Mouse (Mus musculus) forebrain, embryonic 15.5 days (tissue): ENCODE results near the gene Ttc17. TPM values are rescaled to one million over a fixed set of nuclear protein-coding genes. Genes with fewer than 3 reads are reported as not detected.

Experiments
- ATAC-seq: fragments of 200-750 bp; cut with Nextera tagmentation; replicated peaks from 2 replicates; pipeline ENCODE4 v1.8.0; 2017; ENCODE audit warnings: mild to moderate bottlenecking, moderate TSS enrichment, moderate library complexity
- H3K27ac ChIP-seq: fragments of 300-500 bp; sonication (generic); replicated peaks from 2 replicates; pipeline ENCODE4 v1.5.1; 2015; ENCODE audit warnings: mild to moderate bottlenecking, inconsistent platforms
- H3K27me3 ChIP-seq: fragments of 300-500 bp; sonication (generic); 2 replicates; pipeline ENCODE4 v1.6.1; 2015; ENCODE audit warnings: inconsistent platforms
- H3K36me3 ChIP-seq: fragments of 300-500 bp; sonication (generic); 2 replicates; pipeline ENCODE4 v1.6.1; 2015; ENCODE audit warnings: mild to moderate bottlenecking, inconsistent platforms
- H3K4me1 ChIP-seq: fragments of 300-500 bp; sonication (generic); 2 replicates; pipeline ENCODE4 v1.6.1; 2015; ENCODE audit warnings: inconsistent platforms
- H3K4me2 ChIP-seq: fragments of 300-500 bp; sonication (generic); replicated peaks from 2 replicates; pipeline ENCODE4 v1.6.1; 2015; ENCODE audit warnings: mild to moderate bottlenecking, inconsistent platforms
- H3K4me3 ChIP-seq: fragments of 300-500 bp; sonication (generic); 2 replicates; pipeline ENCODE4 v1.5.1; 2015; ENCODE audit warnings: mild to moderate bottlenecking, inconsistent platforms
- H3K9ac ChIP-seq: fragments of 300-500 bp; sonication (generic); replicated peaks from 2 replicates; pipeline ENCODE4 v1.6.1; 2015; ENCODE audit warnings: mild to moderate bottlenecking, inconsistent platforms
- H3K9me3 ChIP-seq: fragments of 300-500 bp; sonication (generic); 2 replicates; pipeline ENCODE4 v1.6.1; 2016; ENCODE audit warnings: inconsistent platforms
- WGBS: fragments of 180-500 bp; shearing (Covaris S2); methylation state at CpG from one replicate; pipeline ENCODE4 v1.1.7; 2015; ENCODE audit warnings: mixed read lengths; 5-methylcytosine and 5-hydroxymethylcytosine counted together
- polyA plus RNA-seq: library from polyadenylated mRNA; unstranded; fragments of >200 nt; fragmentation: Nextera tagmentation; extraction: Ambion mirVana; gene quantifications from 2 replicates; pipeline ENCODE4 v1.2.1, GENCODE M21; 2015

The Ttc17 gene
- polyA plus RNA-seq, 1 experiment from 2014 or later = 20.7 TPM

DNA sequence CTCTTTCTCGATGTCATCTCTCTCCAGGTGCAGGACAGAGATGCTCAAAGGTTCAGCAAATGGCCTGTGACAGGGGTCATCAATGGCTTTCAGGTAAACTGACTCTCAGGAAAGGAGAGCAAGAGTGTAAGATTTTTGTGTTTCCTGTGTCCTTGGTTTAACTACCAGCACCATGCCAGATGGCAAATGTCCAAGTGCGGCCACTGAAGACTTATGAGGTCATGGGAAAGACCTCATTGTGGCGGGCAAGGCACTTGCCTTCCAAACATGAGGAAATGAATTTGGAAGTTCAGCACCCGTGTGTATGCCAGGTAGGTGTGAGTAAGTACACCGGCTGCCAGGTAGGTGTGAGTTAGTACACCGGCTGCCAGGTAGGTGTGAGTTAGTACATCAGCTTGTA, 123.0 kb downstream of the Ttc17 start:
- 78% methylated on average over 6 of the region's 6 CpGs for WGBS
- Histone ChIP-seq H3K4me3 (no peak overlapping the region), H3K4me1 (peaks cover 10% of the 10 kb centered on the region; the same call in 1 of the 2 replicates), H3K27ac (no peak overlapping the region), H3K36me3 (no peaks in the 10 kb centered on the region), H3K27me3 (no peaks in the 10 kb centered on the region), H3K9ac (no peak overlapping the region), H3K9me3 (no peaks in the 10 kb centered on the region), H3K4me2 (no peak overlapping the region)
- no peak for ATAC-seq

GRCm38 (mm10) chr2:94279596-94279995, 126.9 kb downstream of the Ttc17 start:
- H3K36me3 ChIP-seq = no peaks in the 10 kb centered on the region

DNA sequence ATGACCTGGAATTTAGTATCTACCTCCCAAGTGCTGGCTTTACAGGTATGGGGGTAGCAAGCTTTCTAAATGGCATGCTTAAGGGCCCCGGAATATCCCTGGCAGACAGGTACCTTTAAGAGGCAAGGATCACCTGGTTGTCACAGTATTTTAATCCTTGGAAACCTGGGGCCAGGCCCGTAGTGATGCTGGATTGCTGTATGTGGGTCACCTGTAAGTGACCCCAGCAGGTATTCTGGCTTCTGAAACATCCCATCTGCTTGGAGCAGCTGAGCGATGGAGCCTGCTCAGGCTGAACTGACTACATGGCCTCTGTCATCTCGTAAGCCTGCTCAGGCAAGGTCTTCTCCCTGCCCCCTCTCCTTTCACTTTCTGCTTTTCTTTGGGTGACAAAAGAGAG, 130.4 kb downstream of the Ttc17 start:
- no peak overlapping the region for H3K27ac ChIP-seq
- no peak overlapping the region for H3K4me2 ChIP-seq
- no peaks in the 10 kb centered on the region for H3K27me3 ChIP-seq
- H3K4me1 ChIP-seq = peaks cover 14% of the 10 kb centered on the region
- H3K36me3 ChIP-seq = no peaks in the 10 kb centered on the region
- no peak overlapping the region for H3K9ac ChIP-seq
- H3K4me3 ChIP-seq = no peak overlapping the region
- 76% methylated on average over 4 of the region's 4 CpGs for WGBS
- no peaks in the 10 kb centered on the region for H3K9me3 ChIP-seq
- ATAC-seq = no peak

More at GRCm38 (mm10) chr2:94279596-94279995, 126.9 kb downstream of the Ttc17 start:
- Histone ChIP-seq H3K9me3 (no peaks in the 10 kb centered on the region), H3K27ac (no peak overlapping the region), H3K4me2 (no peak overlapping the region), H3K27me3 (no peaks in the 10 kb centered on the region), H3K9ac (no peak overlapping the region), H3K4me1 (no peaks in the 10 kb centered on the region), H3K4me3 (no peak overlapping the region)
- ATAC-seq = no peak
- 78% methylated on average over 5 of the region's 5 CpGs for WGBS

- no peak overlapping the region for H3K27ac ChIP-seq
- H3K4me1 ChIP-seq = peaks cover 14% of the 10 kb centered on the region
- no peaks in the 10 kb centered on the region for H3K9me3 ChIP-seq
- H3K4me3 ChIP-seq = no peak overlapping the region
- no peaks in the 10 kb centered on the region for H3K27me3 ChIP-seq
- H3K9ac ChIP-seq = no peak overlapping the region
- 55% methylated on average over 3 of the region's 3 CpGs for WGBS
- ATAC-seq = no peak
- H3K4me2 ChIP-seq = no peak overlapping the region
- no peaks in the 10 kb centered on the region for H3K36me3 ChIP-seq
These were observed 130.8 kb downstream of the Ttc17 start for GRCm38 (mm10) chr2:94275658-94276057.

GRCm38 (mm10) chr2:94273154-94274021, 133.1 kb downstream of the Ttc17 start:
- no peaks in the 10 kb centered on the region for H3K36me3 ChIP-seq
- peak overlapping the region; percentile 55 for H3K27ac ChIP-seq
- H3K4me2 ChIP-seq = peak overlapping the region; percentile 98
- H3K4me1 ChIP-seq = peaks cover 14% of the 10 kb centered on the region
- peak overlapping the region; percentile 79 for H3K9ac ChIP-seq
- H3K9me3 ChIP-seq = no peaks in the 10 kb centered on the region
- H3K27me3 ChIP-seq = no peaks in the 10 kb centered on the region
- peak; percentile 90 for ATAC-seq
- H3K4me3 ChIP-seq = peak overlapping the region; percentile 66
- under 1% methylated on average over 71 of the region's 72 CpGs for WGBS

DNA sequence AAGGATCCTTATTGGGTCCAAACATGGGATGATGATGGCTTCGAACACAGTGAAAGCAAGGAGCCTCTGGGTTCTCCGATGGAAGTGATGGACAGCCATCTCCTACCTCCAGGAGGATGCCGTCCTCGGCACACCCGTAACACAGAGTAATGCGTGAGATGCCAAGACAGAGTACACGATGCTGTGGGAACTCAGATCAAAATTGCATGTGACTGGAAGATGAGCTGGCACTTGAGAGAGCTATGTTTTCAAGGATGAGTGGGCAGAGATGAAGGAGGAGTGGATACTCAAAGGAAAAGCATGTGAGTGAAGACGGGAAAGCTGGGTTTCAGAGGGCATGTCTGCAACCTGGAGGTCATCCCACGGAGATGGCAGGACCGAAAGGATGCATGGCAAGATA, 135.3 kb downstream of the Ttc17 start:
- Histone ChIP-seq H3K4me1 (peaks cover 32% of the 10 kb centered on the region), H3K27me3 (no peaks in the 10 kb centered on the region), H3K9me3 (no peaks in the 10 kb centered on the region), H3K9ac (no peak overlapping the region), H3K4me2 (no peak overlapping the region), H3K27ac (no peak overlapping the region), H3K4me3 (no peak overlapping the region), H3K36me3 (no peaks in the 10 kb centered on the region)
- 93% methylated on average over 10 of the region's 10 CpGs for WGBS
- ATAC-seq = no peak

- H3K27me3 ChIP-seq = no peaks in the 10 kb centered on the region
- ATAC-seq = no peak
- H3K27ac ChIP-seq = no peak overlapping the region
- no peak overlapping the region for H3K4me2 ChIP-seq
- H3K4me1 ChIP-seq = peaks cover 50% of the 10 kb centered on the region
- no peak overlapping the region for H3K9ac ChIP-seq
- H3K9me3 ChIP-seq = no peaks in the 10 kb centered on the region
- no peak overlapping the region for H3K4me3 ChIP-seq
- 85% methylated on average over 8 of the region's 8 CpGs for WGBS
- no peaks in the 10 kb centered on the region for H3K36me3 ChIP-seq
These were observed 137.7 kb downstream of the Ttc17 start for GRCm38 (mm10) chr2:94268835-94269234.

DNA sequence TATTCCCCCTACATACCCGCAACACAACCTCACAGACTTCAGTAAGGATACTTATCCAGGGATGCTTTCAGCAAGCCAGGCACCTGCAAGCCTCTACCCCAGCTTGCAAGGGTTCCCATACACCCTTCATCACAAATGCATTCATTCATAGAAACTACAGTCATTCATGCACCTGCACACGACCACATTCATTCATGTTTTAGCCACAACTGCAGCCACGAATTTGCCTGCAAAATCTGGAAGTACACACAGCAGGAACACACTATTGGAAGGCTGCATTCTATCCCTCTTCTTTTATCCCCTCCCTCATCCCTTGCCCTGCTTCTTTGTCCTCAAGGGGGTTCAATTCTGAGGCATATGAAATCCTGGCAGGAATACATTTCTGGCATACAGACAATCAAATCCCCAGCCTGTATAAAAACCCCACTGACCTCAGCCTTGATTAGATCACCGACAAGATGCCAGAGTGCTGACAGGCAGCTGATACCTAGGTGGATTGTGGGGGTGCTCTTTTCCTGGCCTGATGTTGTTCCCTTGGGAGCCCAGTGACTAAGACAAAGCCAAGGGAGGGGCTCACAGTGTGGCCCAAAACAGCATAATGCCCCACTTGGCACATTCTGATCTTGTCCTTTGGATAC, 139.2 kb downstream of the Ttc17 start:
- Histone ChIP-seq H3K4me2 (no peak overlapping the region), H3K36me3 (no peaks in the 10 kb centered on the region), H3K27me3 (no peaks in the 10 kb centered on the region), H3K27ac (peak overlapping the region; percentile 96), H3K4me1 (peaks cover 56% of the 10 kb centered on the region), H3K4me3 (no peak overlapping the region), H3K9ac (no peak overlapping the region), H3K9me3 (no peaks in the 10 kb centered on the region)
- 9% methylated on average over 4 of the region's 4 CpGs for WGBS
- ATAC-seq = no peak

DNA sequence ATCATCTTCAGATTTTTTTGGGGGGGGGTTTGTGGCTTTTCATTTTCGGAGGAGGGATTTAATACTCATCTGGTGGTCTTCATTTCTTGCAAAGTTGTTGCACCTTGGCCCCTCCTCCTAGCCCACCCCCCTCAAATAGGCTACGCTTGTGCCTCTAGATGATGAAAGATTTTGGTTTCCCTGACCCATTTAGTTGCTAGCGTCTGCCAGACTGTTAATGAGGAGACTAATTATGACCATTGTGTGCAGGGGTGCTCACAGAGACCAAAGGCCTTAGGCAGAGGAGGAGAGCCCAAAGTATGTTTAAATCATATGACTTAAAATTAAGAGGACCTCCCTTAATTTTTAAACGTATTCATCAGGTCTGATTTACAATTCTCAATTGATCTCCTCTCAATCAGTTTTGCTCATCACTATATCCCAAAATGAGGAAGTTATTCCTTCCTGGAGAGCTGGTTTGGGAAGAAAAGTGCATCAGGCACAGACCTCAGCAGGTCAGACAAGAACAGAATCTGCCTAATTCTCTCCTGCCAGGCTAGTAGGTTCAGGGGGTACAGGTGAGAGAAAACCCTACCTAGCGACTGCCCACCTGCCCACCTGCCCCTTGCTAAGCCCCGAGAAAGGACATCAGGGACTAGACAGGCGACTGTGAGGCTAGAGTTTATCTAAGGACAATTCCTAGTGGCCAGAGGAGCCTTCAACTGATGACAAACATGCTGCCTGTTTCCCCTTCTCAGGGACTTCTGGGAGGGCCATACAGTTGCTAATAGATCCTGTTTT, 139.9 kb downstream of the Ttc17 start:
- Histone ChIP-seq H3K4me3 (no peak overlapping the region), H3K27ac (peak overlapping the region; percentile 96), H3K9ac (peak overlapping the region; percentile 53; the same call in 1 of the 2 replicates), H3K4me1 (peaks cover 62% of the 10 kb centered on the region), H3K4me2 (peak overlapping the region; percentile 85; the same call in 1 of the 2 replicates), H3K36me3 (no peaks in the 10 kb centered on the region), H3K27me3 (no peaks in the 10 kb centered on the region), H3K9me3 (no peaks in the 10 kb centered on the region)
- ATAC-seq = no peak
- WGBS = 10% methylated on average over 7 of the region's 7 CpGs

- Histone ChIP-seq H3K4me1 (peaks cover 62% of the 10 kb centered on the region), H3K27me3 (no peaks in the 10 kb centered on the region), H3K36me3 (no peaks in the 10 kb centered on the region), H3K27ac (peak overlapping the region; percentile 96), H3K9ac (peak overlapping the region; percentile 53), H3K4me3 (peak overlapping the region; percentile 41), H3K9me3 (no peaks in the 10 kb centered on the region), H3K4me2 (peak overlapping the region; percentile 85)
- peak; percentile 64 for ATAC-seq
- WGBS = 1% methylated on average over 16 of the region's 16 CpGs
These were observed 141.0 kb downstream of the Ttc17 start for GRCm38 (mm10) chr2:94265221-94266191.

- H3K9ac ChIP-seq = peak overlapping the region; percentile 53
- 0% methylated on average over 12 of the region's 12 CpGs for WGBS
These were observed 141.8 kb downstream of the Ttc17 start for GRCm38 (mm10) chr2:94264631-94265098.

More at GRCm38 (mm10) chr2:94264631-94265098, 141.8 kb downstream of the Ttc17 start:
- peaks cover 62% of the 10 kb centered on the region for H3K4me1 ChIP-seq
- H3K9me3 ChIP-seq = no peaks in the 10 kb centered on the region
- peak overlapping the region; percentile 96 for H3K27ac ChIP-seq
- H3K36me3 ChIP-seq = no peaks in the 10 kb centered on the region
- H3K4me2 ChIP-seq = peak overlapping the region; percentile 85
- H3K27me3 ChIP-seq = no peaks in the 10 kb centered on the region
- ATAC-seq = peak; percentile 72
- peak overlapping the region; percentile 41 for H3K4me3 ChIP-seq
